ENCODE assay signal across 8 mouse cellular contexts in genomic region chr9:43744138-43744981, GRCm38 (mm10). TPM values are rescaled to one million over a fixed set of nuclear protein-coding genes. Genes with fewer than 3 reads are reported as not detected.
DNase-seq lines count a peak whose midpoint lies in the region; ATAC-seq lines count a peak whose summit lies in the region.

No protein-coding gene starts in this region.

- no peaks in the 10 kb centered on the region for H3K36me3 ChIP-seq in heart, embryonic 11.5 days (ENCODE audit: control insufficient read depth, insufficient read depth, low read length)
- no peaks in the 10 kb centered on the region for H3K36me3 ChIP-seq in limb, embryonic 11.5 days (ENCODE audit: control insufficient read depth, insufficient read depth, low read length)
- no peaks in the 10 kb centered on the region for H3K36me3 ChIP-seq in midbrain, embryonic 15.5 days (replicated peaks)

- peaks cover 12% of the 10 kb centered on the region for H3K27me3 ChIP-seq in heart, embryonic 11.5 days (ENCODE audit: control insufficient read depth, insufficient read depth, low read length)
- H3K27me3 ChIP-seq in limb, embryonic 11.5 days (ENCODE audit: control insufficient read depth, insufficient read depth, low read length), result peaks cover 14% of the 10 kb centered on the region
- 0 out of 2 replicates have a peak, but pooled peaks cover under 1% of the 10 kb centered on the region for H3K27me3 ChIP-seq in midbrain, embryonic 15.5 days (replicated peaks)

- peaks cover 16% of the 10 kb centered on the region for H3K4me1 ChIP-seq in heart, embryonic 11.5 days (ENCODE audit: control insufficient read depth, insufficient read depth, low read length)
- peaks cover 22% of the 10 kb centered on the region for H3K4me1 ChIP-seq in limb, embryonic 11.5 days (ENCODE audit: control insufficient read depth, insufficient read depth, low read length)
- H3K4me1 ChIP-seq in midbrain, embryonic 15.5 days, result peaks cover 58% of the 10 kb centered on the region

- peak overlapping the region; percentile 91 for H3K4me2 ChIP-seq in heart, embryonic 11.5 days
- H3K4me2 ChIP-seq in limb, embryonic 11.5 days (ENCODE audit: low read depth, severe bottlenecking), result peak overlapping the region; percentile 94
- H3K4me2 ChIP-seq in midbrain, embryonic 15.5 days, result peak overlapping the region; percentile 91

- intact Hi-C loops in gastrocnemius, postnatal 14 days (cut with DNase I; ENCODE audit: low total_unique reads), result no loop called here
- intact Hi-C loops in gastrocnemius, postnatal 36 days (cut with DNase I), result loop anchor here (5.0 to 10.0 kb wide), 5 partner anchors 103 to 407 kb away; partner anchors contain the start of gene Thy1

- under 1% methylated on average over 52 of the region's 77 CpGs for WGBS in heart, embryonic 11.5 days (ENCODE audit: insufficient replicate concordance)
- under 1% methylated on average over 64 of the region's 77 CpGs for WGBS in limb, embryonic 11.5 days
- under 1% methylated on average over 71 of the region's 77 CpGs for WGBS in midbrain, embryonic 15.5 days

- H3K27ac ChIP-seq in heart, embryonic 11.5 days (ENCODE audit: low read depth, low read length), result peak overlapping the region; percentile 90
- peak overlapping the region; percentile 95 for H3K27ac ChIP-seq in limb, embryonic 11.5 days (replicated peaks; ENCODE audit: low read depth, low read length)
- H3K27ac ChIP-seq in midbrain, embryonic 15.5 days, result peak overlapping the region; percentile 98

- ATAC-seq in heart, embryonic 11.5 days (replicated peaks; ENCODE audit: insufficient number of reproducible peaks, low FRiP score, low TSS enrichment), result peak; percentile 67
- ATAC-seq in limb, embryonic 11.5 days (ENCODE audit: insufficient number of reproducible peaks, low FRiP score, low TSS enrichment, low read depth), result peak; percentile 66; the same call in 1 of the 2 replicates
- ATAC-seq in midbrain, embryonic 15.5 days (replicated peaks), result peak; percentile 75

- no peaks in the 10 kb centered on the region for H3K9me3 ChIP-seq in heart, embryonic 11.5 days (replicated peaks; ENCODE audit: control insufficient read depth, low read length)
- H3K9me3 ChIP-seq in limb, embryonic 11.5 days (ENCODE audit: control insufficient read depth, low read length), result no peaks in the 10 kb centered on the region
- H3K9me3 ChIP-seq in midbrain, embryonic 15.5 days, result no peaks in the 10 kb centered on the region

- H3K9ac ChIP-seq in heart, embryonic 11.5 days (ENCODE audit: low read depth, low read length), result peak overlapping the region; percentile 85
- H3K9ac ChIP-seq in limb, embryonic 11.5 days (ENCODE audit: low read length), result peak overlapping the region; percentile 87
- H3K9ac ChIP-seq in midbrain, embryonic 15.5 days, result peak overlapping the region; percentile 96

- H3K4me3 ChIP-seq in heart, embryonic 11.5 days (ENCODE audit: low read depth, low read length), result peak overlapping the region; percentile 82
- H3K4me3 ChIP-seq in limb, embryonic 11.5 days (ENCODE audit: low read depth, low read length), result peak overlapping the region; percentile 75
- H3K4me3 ChIP-seq in midbrain, embryonic 15.5 days, result peak overlapping the region; percentile 98

- DNase-seq in gastrocnemius, postnatal 14 days, result peak; percentile 21
- no peak for DNase-seq in gastrocnemius, postnatal 36 days
- DNase-seq in CD4-positive, CD25-positive, alpha-beta regulatory T cell, adult 2 months (ENCODE audit: low read depth, low spot score), result peak; percentile 50
- peak; percentile 55 for DNase-seq in cerebellum, adult 11-12 months
- DNase-seq in limb, embryonic 11.5 days (ENCODE audit: low spot score), result peak; percentile 77
- no peak for DNase-seq in spleen, postnatal 36 days (ENCODE audit: low spot score in 2 of 2)

RNA-seq across cellular contexts. Expression of gene Nectin1, which starts 0.6 kb away (rescaled TPM):
- total RNA-seq in gastrocnemius, postnatal 14 days (2021), result 1 to 10 TPM; 4.5 to 6.7 TPM
- total RNA-seq in gastrocnemius, postnatal 36 days (2021), result 1 to 10 TPM; 1.8 to 2.3 TPM
- 2.2 and 2.4 TPM in 2 replicates for polyA plus RNA-seq in heart, embryonic 11.5 days (2014; fragmentation: Nextera tagmentation; extraction: Ambion mirVana)
- polyA plus RNA-seq in limb, embryonic 11.5 days (2014; fragmentation: Nextera tagmentation; extraction: Ambion mirVana), result 4.1 and 4.7 TPM in 2 replicates
- polyA plus RNA-seq in midbrain, embryonic 15.5 days (2015; fragmentation: Nextera tagmentation; extraction: Ambion mirVana), result 14.7 and 15.9 TPM in 2 replicates

Comparison
In these comparisons a context has a peak if more than half of its experiments do, and no peak if none do; other contexts are left out.
1. DNase-seq: peak in gastrocnemius, postnatal 14 days (single experiment), CD4-positive, CD25-positive, alpha-beta regulatory T cell, adult 2 months (single experiment), cerebellum, adult 11-12 months (single experiment) and limb, embryonic 11.5 days (single experiment); none in gastrocnemius, postnatal 36 days (0 of 2) and spleen, postnatal 36 days (0 of 2).
2. Peak in every context shown above with its lines, with median percentiles within 50 percentile points of each other: ATAC-seq, H3K27ac ChIP-seq, H3K4me2 ChIP-seq, H3K4me3 ChIP-seq and H3K9ac ChIP-seq.